Mouse (Mus musculus) cortical plate, adult 2 months (tissue): ENCODE results near the gene 3110082I17Rik. TPM values are rescaled to one million over a fixed set of nuclear protein-coding genes. Genes with fewer than 3 reads are reported as not detected.
"Not testable (repeated sequence)": the region's sequence is repeated elsewhere in the genome, so short reads cannot be mapped to it uniquely, and the experiment has no call there.

Experiments
- H3K27ac ChIP-seq: fragments of 200-500 bp; 2 replicates; pipeline ENCODE4 v1.5.1; 2012; ENCODE audit warnings: low read length, control low read depth, inconsistent platforms; ENCODE audit not compliant: insufficient read depth
- H3K4me1 ChIP-seq: fragments of 200-500 bp; 2 replicates; pipeline ENCODE4 v1.6.1; 2011; ENCODE audit warnings: low read length; ENCODE audit not compliant: control insufficient read depth, insufficient read depth
- H3K4me3 ChIP-seq: fragments of 200-500 bp; 2 replicates; pipeline ENCODE4 v1.5.1; 2011; ENCODE audit warnings: mild to moderate bottlenecking, low read length, control low read depth; ENCODE audit not compliant: insufficient read depth
- CTCF ChIP-seq: fragments of 200-500 bp; IDR thresholded peaks from 2 replicates; pipeline ENCODE4 v1.5.1; 2011; ENCODE audit warnings: mild to moderate bottlenecking, control low read depth, low read length; ENCODE audit not compliant: insufficient read depth; ENCODE audit errors: extremely low read depth
- POLR2A ChIP-seq: fragments of 200-500 bp; IDR thresholded peaks from 2 replicates; pipeline ENCODE4 v1.6.1; 2011; ENCODE audit warnings: mild to moderate bottlenecking, low read length, control low read depth; ENCODE audit not compliant: insufficient read depth; ENCODE audit errors: extremely low read depth
- polyA plus RNA-seq: library from polyadenylated mRNA; depleted of rRNA; stranded (reverse); fragments of >200 nt; gene quantifications from 2 replicates; pipeline ENCODE4 v1.2.3, GENCODE M21; 2012

3110082I17Rik gene
- polyA plus RNA-seq, 1 experiment: 12.9 TPM

GRCm38 (mm10) chr5:139402106-139402505 is 58.2 kb downstream of the 3110082I17Rik start:
- no peak overlapping the region for H3K27ac ChIP-seq
- peaks cover 21% of the 10 kb centered on the region for H3K4me1 ChIP-seq
- H3K4me3 ChIP-seq: no peak overlapping the region
- TF ChIP-seq POLR2A (no peak), CTCF (no peak)

DNA sequence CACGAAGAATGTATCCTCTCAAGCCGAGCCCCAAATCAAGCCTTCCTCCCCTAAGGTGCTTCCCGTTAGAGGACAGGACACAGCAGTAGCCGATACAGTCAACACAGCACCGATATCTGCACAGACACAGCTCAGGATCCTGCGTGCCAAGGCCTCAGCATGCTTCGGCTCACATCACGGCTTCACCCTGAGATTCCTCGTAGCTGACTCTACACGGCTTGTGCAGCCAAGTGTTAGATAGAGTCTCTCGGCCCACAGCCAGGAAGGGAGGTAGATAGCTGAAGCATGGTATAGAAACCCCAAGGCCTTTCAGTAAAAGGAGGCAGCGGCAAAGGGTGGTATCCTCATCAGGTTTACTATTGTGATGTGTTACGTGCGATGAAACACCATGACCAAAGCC is 60.3 kb downstream of the 3110082I17Rik start:
- Histone ChIP-seq H3K4me3 (no peak overlapping the region), H3K27ac (no peak overlapping the region), H3K4me1 (peaks cover 21% of the 10 kb centered on the region)
- no peak for TF ChIP-seq CTCF
- no peak for TF ChIP-seq POLR2A

DNA sequence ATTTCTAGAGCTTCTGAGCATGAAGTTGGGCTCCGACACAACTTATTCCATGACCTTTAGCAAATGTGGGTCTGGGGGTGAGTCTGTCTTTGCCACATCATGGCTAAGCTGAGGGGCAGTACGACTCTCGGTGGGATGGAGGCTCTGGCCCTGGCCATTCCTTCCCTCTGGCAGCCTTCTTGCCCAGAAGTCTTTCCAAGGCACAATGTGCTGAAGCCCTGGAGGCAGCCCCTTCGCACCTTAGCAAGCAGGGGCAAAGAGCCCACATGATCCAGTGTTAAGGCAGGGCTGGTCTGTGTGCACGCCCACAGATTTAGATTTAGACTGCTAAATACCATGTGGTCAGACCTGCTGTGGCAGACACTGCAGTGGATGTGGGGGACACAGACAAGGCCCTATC is 61.5 kb downstream of the 3110082I17Rik start:
- Histone ChIP-seq H3K4me3 (no peak overlapping the region), H3K27ac (no peak overlapping the region), H3K4me1 (peaks cover 21% of the 10 kb centered on the region)
- TF ChIP-seq CTCF (no peak), POLR2A (no peak)

- no peak overlapping the region for H3K27ac ChIP-seq
- peak; percentile 88 for TF ChIP-seq CTCF
- no peak for TF ChIP-seq POLR2A
- no peak overlapping the region for H3K4me3 ChIP-seq
- H3K4me1 ChIP-seq: peaks cover 21% of the 10 kb centered on the region
Observed at GRCm38 (mm10) chr5:139397959-139398753, 62.2 kb downstream of the 3110082I17Rik start.

- Histone ChIP-seq H3K4me3 (no peak overlapping the region), H3K4me1 (peaks cover 20% of the 10 kb centered on the region), H3K27ac (no peak overlapping the region)
- TF ChIP-seq CTCF (no peak), POLR2A (no peak)
Observed at GRCm38 (mm10) chr5:139397359-139397916, 62.9 kb downstream of the 3110082I17Rik start.

DNA sequence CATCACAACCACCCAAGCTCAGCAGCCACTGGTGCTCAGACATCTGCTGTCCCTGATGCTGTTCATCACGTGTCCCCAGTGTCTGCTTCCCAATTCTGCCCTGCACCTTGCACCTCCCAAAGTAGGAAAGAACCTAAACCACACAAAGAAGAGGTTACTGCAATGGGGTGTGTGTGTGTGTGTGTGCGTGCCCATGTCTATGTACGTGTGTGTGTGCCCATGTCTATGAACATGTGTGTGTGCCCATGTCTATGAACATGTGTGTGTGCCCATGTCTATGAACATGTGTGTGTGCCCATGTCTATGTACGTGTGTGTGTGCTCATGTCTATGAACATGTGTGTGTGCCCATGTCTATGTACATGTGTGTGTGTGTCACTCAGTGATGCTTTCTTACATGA is 64.8 kb downstream of the 3110082I17Rik start:
- TF ChIP-seq POLR2A (no peak), CTCF (no peak)
- H3K4me1 ChIP-seq: peaks cover 14% of the 10 kb centered on the region
- H3K27ac ChIP-seq: no peak overlapping the region
- H3K4me3 ChIP-seq: no peak overlapping the region

- no peak overlapping the region for H3K27ac ChIP-seq
- H3K4me1 ChIP-seq: peaks cover 18% of the 10 kb centered on the region
- TF ChIP-seq POLR2A (no peak), CTCF (no peak)
- no peak overlapping the region for H3K4me3 ChIP-seq
Observed at GRCm38 (mm10) chr5:139394399-139394798, 65.9 kb downstream of the 3110082I17Rik start.

DNA sequence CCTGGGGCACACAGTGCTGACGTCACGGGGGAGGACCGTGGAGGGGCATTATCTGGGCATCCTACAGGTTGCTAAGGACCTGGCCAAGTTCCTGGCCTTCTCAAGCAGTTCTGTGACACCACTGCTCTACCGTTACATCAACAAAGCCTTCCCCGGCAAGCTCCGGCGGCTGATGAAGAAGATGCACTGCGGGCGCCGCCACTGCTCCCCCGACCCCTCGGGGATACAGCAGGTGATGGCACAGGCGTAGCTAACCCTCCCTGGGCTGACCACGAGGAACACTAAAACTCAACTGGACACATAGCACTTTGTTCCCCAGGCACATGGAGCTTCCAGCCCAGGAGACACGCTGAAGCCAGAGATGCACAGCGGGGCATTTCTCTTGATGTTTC is 67.1 kb downstream of the 3110082I17Rik start:
- TF ChIP-seq CTCF: no peak
- no peak for TF ChIP-seq POLR2A

DNA sequence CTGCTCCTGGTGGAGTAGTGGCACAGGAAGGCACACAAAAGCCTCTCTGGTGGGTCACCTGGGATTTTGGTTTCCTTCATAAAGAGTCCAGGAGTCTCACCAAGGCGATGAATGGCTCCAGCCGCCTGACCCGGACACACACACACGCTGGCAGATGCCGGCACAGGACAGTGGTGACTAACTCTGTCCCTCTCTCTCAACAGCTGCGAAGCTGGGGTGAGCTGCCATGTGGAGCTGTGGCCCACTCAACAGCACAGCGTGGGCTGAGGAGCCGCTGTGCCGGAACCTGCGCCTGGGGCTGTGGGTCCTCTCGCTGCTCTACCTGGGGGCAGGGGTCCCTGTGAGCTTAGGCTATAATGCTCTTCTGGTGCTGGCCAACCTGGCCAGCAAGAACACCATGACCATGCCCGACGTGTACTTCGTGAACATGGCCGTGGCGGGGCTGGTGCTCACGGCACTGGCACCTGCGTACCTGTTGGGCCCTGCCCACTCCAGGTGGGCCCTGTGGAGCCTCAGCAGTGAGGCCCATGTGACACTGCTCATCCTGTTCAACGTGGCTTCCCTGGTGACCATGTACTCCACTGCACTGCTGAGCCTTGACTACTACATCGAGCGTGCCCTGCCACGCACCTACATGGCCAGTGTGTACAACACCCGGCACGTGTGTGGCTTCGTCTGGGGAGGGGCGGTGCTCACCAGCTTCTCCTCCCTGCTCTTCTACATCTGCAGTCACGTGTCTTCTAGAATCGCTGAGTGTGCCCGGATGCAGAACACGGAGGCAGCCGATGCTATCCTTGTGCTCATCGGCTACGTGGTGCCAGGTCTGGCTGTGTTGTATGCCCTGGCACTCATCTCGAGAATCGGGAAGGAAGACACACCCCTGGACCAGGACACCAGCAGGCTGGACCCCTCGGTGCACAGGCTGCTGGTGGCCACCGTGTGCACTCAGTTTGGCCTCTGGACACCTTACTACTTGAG is 67.8 kb downstream of the 3110082I17Rik start:
- TF ChIP-seq POLR2A: no peak
- TF ChIP-seq CTCF: no peak
- peaks cover 15% of the 10 kb centered on the region for H3K4me1 ChIP-seq
- H3K4me3 ChIP-seq: no peak overlapping the region
- peak overlapping the region; percentile 49; the same call in 1 of the 2 replicates for H3K27ac ChIP-seq

More for the DNA sequence above, 67.1 kb downstream of the 3110082I17Rik start:
- no peak overlapping the region for H3K4me3 ChIP-seq
- H3K4me1 ChIP-seq: peaks cover 21% of the 10 kb centered on the region
- H3K27ac ChIP-seq: no peak overlapping the region

DNA sequence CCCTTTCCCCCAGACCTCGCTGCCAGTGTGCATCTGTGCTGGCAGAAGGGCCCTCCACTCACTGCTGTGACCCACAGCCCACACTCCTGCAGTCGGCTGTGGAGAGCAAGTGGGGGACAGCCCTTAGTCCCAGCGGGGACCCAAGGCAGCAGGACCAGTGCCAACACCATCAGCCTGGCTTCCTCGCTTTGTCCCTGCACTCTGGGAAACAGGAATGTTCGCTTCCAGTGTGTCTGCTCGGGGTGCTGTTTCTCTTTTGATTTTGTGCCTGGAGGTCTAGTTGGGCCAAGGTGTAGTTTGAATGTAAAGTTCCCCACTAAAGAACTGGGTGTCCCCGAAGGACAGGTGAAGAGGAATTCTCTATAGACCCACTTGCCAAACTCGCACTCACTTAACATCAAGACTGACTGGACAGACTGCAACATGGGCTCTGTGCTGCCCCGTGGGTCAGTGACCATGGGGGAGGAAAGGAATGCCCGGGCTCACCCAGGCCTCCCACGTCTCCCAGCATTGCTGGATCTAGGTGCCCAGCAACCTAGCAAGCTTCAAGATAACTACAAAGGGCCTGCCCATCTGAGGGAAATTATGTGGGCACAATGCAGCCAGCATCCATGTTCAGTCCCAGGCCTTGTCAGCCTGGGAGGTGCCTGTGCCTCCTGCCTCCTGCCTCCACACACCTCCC is 68.9 kb downstream of the 3110082I17Rik start:
- peaks cover 15% of the 10 kb centered on the region for H3K4me1 ChIP-seq
- peak overlapping the region; percentile 60 for H3K27ac ChIP-seq
- TF ChIP-seq POLR2A (no peak), CTCF (no peak)
- no peak overlapping the region for H3K4me3 ChIP-seq

GRCm38 (mm10) chr5:139390324-139391119 is 69.8 kb downstream of the 3110082I17Rik start:
- H3K27ac ChIP-seq: peak overlapping the region; percentile 94
- H3K4me3 ChIP-seq: not testable (repeated sequence)
- peaks cover 15% of the 10 kb centered on the region for H3K4me1 ChIP-seq
